Mouse (Mus musculus) gastrocnemius, postnatal 4 days (tissue): ENCODE results near the gene Lrba. TPM values are rescaled to one million over a fixed set of nuclear protein-coding genes. Genes with fewer than 3 reads are reported as not detected.

Experiments
- DNase-seq, 2 experiments: peaks; one replicate each; pipeline ENCODE4 v3.0.0; 2021 to 2022; ENCODE audit warnings: low spot score in 2 of 2, mixed read lengths in 2 of 2
- long read RNA-seq, 2 experiments: library from polyadenylated mRNA; stranded (forward); transcript quantifications; one replicate each; pipeline ENCODE4 v2.0.0; 2021
- total RNA-seq, 2 experiments: library from RNA; stranded (reverse); gene quantifications; 2 replicates each; pipeline ENCODE4 v1.2.3; 2021

The Lrba gene
- total RNA-seq = 10 to 100 TPM; 28.7 to 29.7 TPM
- long read RNA-seq, experiment 1, full-length matches to known transcripts = 1 of 17 reads
- long read RNA-seq, experiment 1, partial matches to known transcripts = 5 of 17 reads
- long read RNA-seq, experiment 1, other reads (novel, unspliced or antisense) = 11 of 17 reads
- long read RNA-seq, experiment 2, partial matches to known transcripts = 4 of 14 reads
- long read RNA-seq, experiment 2, other reads (novel, unspliced or antisense) = 10 of 14 reads

DNA sequence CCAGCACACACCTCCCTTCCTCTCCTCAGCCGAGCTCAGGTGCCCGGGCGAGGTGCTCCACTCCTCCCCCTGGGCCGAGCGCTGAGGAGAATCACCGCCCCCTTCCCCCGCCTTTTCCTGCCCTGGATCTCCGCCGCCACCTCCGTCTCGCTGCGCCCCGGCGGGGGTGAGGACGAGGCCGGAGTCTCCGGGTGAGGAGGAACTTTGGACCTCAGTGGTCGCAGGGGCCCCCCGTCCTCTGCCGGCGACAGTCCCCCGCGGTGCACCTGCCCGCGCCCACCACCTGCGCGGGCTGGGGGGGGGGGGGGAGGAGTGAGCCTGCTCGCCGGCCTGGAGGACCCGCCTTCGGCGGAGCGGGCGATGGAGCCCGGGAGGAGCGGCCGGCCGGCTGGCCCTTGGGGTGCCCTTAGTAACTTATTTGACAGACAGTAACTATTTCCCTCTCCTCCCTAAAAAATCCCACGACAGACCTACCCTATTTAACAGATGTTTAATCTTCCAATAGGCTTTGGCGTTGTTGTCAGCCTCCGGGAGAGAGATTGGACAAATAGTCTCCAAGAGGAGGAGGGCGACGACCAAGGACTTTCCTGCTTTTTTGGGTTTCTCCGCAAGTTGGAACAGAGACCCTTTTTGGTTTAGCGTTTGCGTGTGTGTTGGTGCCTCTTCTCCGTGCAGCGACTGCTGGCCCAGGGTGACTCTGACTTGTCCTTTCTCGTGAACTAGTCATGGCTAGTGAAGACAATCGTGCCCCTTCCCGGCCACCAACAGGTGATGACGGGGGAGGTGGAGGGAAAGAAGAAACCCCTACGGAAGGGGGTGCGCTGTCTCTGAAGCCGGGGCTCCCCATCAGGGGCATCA is at the start of gene Lrba:
Gene Lrba (plus strand): TSS at position 117 of the 858 bp plus-strand sequence.
- peak; percentile 43 to 56 for DNase-seq

DNA sequence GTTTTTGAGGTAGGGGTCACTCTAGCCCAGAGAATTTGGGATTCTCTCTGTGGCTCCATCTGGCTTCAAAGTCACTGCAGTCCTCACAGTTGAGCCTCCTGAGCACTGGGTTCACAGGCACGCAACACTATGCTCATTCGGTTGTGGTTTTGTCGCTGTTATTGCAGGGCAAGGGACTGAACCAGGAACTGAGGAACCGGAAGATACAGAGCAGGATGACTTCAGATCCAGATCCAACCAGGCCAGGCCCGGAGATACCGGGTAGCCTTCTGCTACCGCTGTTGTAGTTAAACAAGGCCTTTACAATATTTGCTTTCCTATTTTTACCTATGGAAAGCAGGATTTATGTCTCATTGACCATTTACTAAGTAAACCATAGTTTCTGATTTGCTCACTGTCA is 44.8 kb upstream of the Lrba start:
- no peak for DNase-seq

DNA sequence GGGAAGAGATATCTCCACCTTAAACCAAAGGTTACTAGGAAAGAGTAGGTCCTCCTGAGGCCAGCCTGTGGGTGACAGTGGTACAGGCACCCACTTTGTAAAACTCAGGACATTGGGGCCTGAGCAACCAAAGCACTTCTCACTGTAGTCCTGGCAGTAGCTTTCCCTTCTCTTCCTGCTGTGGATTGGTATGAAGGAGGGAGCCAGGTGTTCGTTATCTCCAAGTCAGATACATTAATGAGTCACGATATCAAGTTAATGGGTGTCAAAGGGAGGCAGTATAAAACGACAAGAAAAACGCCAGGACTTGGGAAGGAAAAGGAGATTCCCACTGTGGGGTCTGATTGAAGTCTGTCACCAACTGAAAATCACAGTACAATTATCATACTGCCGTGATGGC is 43.4 kb upstream of the Lrba start:
- DNase-seq = no peak

DNA sequence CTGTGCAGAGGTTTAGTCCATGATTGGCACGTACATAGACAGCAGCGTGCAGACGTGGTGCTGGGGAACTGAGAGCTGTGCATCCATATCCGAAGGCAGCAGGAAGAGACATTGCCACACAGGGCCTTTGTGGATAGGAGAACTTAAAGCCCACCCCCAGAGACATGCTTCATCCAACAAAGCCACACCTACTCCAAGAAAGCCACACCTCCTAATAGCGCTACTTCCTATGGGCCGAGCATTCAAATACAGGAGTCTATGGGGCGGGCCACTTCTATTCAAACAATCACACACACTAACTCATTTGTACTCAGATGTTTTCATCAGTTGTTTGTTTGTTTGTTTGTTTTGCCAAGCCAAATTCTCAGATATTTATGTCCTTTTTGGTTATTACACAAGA is 39.9 kb upstream of the Lrba start:
- DNase-seq = no peak

DNA sequence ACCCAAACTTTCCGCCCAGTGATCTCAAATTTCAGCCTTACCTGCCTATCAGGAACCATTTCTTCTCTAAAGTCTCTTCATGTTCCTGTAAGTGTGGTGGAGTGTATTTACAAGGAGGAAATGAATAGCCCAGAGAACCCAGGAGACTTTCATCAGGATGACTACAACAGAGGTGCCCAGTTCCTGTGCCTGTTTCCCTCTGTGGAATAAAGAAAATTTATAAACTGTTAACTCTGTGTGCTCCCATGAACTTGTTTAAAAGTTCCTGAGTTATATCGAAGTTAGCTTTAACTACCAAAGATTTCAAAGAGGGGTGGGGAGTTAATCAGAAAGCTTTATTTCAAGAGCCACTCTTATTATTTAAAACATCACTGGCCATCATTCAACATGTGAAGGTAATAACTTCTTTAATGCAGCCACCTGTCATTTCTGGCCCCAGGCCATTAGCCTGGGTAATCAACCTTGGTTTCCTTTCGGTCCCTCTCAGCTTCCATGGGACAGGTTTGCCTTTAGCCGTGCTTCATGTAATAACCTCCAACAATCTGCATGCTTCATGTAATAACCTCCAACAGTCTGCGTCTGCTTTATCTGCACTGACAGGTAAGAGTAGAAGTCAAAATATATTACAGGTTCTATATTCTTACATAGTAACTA is 36.6 kb upstream of the Lrba start:
- DNase-seq = no peak

DNA sequence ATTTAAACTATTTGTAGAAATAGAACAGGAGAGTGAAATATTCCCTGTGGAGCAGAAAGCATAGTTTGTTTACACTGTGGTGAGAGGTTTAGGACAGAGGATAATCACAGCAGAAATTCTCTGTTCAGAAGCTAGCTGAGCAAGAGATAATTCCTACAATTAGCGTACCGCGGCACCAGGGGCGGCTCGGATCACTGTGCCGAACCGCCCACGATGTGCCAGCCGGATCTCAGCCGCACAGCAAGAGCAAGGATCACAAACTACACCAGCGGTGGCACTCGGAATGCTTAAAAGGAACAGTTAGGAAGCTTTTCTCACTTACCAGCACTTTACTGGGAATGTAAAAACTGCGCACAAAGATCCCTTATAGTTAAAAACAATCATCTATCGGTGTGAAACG is 28.5 kb upstream of the Lrba start:
- DNase-seq = no peak

DNA sequence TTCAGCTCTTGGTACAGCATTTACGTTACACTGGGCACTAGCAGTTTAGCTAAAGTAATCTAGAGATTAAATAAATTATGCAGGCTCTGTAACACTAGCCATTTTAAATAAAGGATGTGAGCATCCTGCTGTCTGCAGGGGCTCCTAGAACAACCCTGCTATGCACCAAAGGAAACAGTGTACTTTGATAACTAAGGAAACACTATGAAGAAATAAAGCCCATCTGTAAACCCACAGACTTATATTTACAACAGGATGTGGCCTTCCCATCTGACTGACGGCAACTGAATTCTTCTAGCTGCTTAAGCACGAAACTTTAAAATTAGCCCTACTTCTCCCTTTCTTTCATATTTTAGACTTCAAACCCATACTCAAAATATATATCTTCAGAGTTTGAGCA is 28.0 kb upstream of the Lrba start:
- no peak for DNase-seq

DNA sequence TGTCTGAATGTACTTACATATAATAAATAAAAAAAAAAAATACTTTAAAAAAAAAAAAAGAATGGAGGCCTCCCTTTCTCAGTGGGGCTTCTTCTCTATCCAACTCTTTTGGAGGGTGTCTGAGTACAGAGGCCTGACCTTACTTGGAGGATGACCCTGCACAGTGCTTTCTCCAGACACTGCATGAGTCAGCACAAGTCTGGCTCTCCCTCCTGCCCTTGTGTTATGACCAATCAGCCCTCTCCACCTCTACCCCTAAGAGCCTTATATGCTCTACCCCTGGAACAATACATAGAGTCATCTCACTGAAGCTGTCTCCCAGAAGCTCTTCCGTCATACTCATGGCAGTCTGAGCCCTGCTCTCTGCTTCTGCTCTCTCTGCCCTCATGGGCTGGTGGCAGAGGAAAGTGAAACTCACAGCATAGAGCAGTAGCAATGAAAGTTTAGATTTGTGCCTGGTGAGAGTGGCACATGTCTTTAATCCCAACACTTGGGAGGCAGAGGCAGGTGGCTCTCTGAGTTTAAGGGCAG is 22.8 kb upstream of the Lrba start:
- no peak for DNase-seq

DNA sequence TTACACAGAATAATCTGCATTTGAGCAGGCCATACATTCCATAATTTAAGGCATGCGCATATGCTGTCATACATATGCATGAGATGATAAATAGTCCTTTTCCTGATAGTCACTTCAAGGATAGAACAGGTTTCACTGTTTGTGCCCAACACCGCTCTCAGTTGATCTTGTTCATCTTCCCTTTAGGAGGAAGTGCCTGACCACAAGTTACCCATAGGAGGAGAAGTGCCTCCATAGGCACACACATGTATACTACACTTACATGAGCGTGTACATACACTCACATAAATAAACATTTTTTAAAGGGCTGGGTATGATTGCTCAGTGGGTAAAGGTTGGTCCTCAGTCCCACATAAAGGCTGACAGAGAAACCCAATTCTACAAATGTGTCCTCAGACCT is 22.0 kb upstream of the Lrba start:
- no peak for DNase-seq

DNA sequence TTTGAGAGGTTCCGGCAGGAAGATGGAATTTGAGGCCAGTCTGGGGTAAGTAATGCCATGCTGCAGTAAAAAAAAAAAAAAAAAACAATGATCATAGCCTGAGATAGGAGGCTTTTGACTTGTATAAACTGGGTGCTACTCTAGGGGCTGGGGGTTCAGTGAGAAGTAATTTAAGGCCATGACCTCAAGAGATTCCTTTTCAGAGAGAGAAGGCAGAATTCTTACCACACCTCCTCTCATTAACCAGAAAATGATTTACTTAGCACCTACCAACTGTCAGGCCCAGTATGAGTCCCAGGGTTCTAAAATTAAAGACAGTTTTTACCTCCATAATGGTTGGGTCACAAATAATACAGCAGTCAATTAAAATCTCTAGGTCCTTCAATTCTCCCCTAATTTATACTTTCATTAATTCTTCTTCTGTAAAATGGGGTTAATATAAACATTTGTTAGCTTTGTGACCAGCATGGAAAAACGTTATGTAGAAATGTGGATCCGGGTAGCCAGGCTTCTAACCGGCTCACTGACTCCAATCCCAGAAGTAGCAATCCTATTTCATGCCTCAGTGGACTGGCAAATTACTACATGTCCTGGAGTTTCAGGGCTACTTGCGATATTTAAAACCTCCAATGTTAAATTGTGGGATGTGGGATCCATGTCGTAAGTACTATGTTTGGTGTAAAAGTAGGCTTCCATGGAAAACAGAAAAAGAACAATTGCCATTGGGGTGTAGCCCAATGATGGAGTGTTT is 19.7 kb upstream of the Lrba start:
- no peak for DNase-seq

DNA sequence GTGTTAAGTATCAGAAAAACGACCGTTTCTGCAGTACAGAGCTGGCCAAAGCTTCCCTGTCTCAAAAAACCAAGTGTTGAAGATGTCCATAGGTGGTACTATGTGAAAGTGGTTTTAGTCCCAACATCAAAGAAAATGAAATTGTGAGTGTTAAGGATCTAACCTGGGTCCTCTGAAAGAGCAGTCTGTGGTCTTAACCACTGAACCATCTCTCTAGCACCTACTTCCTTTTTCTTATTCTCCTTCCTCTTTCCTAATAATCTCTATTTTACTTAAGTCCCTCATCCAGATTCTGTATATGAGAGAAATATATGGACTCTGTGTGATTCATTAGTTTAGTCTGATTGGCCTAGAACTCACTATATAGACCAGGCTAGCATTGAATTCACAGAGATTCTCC is 17.9 kb upstream of the Lrba start:
- no peak for DNase-seq

DNA sequence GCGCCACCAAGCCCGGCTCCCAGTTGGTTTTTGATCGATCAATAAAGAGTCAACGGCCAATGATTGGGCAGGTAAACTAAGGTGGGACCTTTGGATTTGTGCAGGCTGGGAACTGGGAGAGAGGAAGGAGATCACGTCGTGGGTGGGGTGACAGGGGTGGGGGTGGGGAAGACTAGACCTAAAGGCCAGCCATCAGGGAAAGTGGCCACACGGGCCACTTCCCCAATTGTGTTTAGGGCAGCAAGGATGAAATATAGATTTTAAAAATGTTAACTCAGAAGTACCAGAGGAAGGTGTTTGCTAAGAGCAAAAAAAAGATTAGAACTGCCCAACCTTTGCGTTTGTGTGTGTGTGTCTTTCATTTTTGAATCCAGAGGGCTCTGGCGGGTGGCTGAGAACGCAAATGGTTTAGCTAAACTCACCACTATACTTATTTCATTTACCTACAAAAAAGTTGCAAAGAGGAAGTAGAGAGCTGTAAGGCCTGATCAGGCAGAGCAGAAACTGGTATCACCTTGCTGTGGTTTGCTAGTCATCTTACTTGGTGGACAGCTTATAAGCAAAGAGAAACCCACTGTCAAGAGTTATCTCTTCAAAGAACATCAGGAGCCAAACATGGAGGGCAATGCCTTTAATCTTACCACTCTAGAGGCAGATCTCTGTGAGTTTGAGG is 14.1 kb upstream of the Lrba start:
- DNase-seq = no peak

DNA sequence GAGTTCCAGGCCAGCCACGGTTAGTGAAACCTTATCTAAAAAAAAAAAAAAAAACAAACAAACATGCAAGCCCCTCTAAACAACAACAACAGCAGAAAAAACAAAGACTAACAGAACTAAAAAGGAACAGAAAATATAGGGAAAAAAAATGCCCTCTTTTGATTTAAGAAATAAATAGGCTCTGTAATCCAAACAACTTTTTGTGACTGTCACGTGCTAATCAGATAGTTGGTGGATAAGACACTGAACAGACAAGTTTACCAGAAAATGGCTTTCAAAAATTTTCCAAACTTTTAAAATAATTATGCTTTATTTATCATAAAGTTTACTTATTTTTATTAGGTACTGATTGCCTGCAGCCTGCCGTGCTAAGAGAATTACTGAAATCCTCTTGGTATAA is 13.5 kb upstream of the Lrba start:
- DNase-seq = no peak

DNA sequence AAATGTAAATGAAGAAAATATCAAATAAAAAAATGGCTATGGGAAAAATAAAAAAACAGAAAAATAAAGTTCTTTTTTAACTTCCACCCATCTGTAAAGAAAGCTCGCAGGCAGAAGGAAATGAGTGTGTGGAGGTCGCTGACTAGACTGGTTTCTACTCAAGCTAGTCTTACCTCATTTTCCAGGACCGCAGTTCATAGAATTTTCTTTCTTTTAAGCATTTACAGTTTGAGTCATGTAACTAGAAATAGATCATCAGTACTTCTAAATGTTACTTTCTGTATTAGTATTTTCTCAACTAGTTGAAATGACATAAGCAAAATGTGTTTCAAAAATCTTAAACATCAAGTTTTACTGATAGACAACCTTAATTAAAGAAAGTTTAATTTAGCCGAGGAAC is 10.2 kb upstream of the Lrba start:
- DNase-seq = no peak

DNA sequence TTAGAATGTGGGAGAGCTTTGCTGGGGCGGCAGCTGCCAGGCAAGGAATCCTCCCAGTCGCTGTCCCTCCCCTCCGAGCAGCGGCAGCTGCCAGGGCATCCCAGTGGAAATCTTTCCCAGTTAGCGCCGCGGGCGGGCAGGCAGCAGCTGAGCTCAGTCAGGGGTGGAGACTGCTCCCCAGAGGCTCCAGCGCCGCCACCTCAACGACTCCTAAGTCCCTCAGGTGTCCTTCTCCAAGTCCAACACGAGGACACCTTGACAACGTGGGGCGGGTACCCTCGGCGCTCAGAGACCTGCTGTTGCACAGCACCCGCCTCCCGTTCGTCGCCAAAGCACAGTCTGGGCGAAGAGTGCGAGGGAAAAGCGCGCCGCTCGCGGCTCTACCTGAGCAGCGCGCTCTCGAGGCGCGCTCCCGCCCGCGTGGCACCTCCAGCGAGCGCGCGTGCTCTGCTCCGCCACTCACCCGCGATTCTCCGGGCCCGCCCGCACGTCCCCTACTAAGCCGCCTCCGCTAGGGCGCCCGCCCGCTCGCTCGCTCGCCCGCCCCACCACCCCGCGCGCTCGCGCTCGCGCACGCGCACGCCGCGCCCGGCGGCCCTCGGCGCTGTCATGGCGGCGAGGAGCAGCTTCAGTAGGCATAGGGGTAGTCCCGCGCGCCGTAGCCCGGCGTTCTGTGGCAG is 706 bp upstream of the Lrba start:
- peak; percentile 78 to 88 for DNase-seq

DNA sequence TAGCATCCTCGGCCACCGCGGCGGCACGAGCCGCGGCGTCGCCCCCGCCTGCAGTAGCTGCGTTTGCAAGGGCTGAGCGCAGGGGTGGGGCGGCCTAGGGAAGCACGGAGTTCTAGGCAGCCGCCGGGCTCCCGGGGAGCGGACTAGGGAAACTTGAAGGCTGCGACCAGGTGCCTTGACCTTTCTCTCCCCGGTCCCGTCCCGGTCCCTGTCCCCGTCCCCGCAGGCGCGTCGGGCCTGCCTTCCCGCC is 241 bp upstream of the Lrba start:
- no peak for DNase-seq

DNA sequence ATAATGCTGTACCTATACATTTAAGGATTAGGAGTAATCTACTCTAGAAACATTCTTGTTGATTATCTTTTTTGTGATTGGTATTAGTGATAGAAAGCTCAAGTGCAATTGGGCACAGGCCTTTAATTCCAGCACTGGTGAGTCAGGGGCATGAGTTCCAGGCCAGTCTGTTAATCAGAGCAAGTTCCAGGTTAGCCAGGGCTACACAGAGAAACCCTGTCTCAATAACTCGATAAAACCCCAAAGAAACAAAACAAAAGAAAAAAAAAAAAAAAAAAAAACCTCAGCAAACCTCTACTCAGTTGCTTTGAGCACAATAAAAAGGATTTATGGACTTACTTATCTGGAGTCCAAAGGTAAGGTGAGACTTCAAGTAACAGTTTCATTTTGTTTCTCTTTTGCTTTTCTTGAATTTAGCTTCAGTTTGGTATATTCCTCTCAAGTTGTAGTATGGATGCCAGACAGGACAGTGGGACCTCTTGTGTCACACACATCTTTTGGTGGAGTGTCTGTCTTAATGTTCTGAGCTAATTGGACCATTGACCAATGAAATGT is 7.1 kb downstream of the Lrba start:
- DNase-seq = no peak

DNA sequence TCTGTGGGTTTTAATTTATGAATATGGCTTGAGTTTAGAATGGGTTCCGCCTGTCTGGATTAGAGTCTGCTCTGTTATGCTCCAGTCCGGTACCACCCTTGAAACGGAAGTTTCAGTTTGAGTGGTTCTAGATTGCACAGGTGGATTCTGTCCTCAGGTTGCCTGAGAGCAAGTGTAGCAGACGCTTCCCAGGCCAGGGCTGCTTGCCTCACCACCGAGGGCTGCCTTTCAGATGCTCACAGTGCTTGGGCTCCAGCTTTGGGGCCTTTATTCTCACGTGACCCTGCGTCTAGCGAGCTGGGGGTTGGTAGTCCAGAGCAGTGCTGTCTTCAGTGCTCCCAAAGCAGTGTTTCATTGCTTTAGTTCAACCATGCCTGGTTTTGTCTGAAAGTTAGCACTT is 22.7 kb downstream of the Lrba start:
- no peak for DNase-seq

DNA sequence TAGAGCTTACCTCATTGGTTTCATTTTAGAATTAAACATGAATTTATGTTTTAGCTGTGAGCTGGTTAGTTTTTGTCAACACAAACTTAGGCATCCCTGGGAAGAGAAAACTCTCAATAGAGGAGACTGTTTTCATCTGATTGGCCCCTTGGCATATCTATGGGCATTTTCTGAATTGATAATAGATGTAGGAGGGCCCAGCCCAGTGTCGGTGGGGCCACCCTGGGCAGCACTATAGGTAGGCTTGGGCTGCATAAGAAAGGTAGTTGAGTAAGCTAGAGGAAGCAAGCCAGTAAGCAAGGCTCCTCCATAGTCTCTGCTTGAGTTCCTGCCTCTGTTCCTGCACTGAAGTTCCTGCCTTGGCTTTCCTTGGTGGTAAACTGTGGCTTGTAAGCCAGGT is 26.7 kb downstream of the Lrba start:
- no peak for DNase-seq

DNA sequence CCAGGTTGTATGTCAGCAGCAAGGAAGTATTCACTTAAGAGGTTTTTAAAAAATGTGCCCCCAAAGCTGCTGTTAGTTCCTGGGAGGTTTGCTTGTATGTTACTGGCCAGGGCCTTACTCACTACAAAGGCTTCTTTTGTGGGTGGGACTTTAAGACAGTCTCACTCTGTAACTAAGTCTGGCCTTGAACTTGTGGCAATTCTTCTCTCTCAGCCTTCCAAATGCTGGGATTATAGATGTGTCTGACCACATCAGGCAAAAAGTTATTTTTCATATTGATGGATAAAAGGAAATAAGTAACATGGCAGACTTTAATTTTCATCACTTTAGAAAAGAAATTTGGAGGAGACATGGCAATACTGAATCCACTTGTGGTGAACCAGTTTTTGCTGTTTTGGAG is 28.1 kb downstream of the Lrba start:
- DNase-seq = no peak
